Mouse (Mus musculus) liver, adult 2 months (tissue): ENCODE measurements around the gene Gm9732. TPM values are rescaled to one million over a fixed set of nuclear protein-coding genes. Genes with fewer than 3 reads are reported as not detected.
"Not testable (repeated sequence)": the region's sequence is repeated elsewhere in the genome, so short reads cannot be mapped to it uniquely, and the experiment has no call there.

ENCODE experiments used
- DNase-seq: peaks from one replicate; pipeline ENCODE4 v3.0.0-alpha.2; 2011; ENCODE audit warnings: low read depth, low spot score; ENCODE audit errors: extremely low read depth
- H3K27ac ChIP-seq: fragments of 200-500 bp; replicated peaks from 2 replicates; pipeline ENCODE4 v1.5.1; 2012; ENCODE audit warnings: low read depth, mild to moderate bottlenecking, control low read depth, inconsistent platforms, low read length; ENCODE audit not compliant: insufficient read depth
- H3K27me3 ChIP-seq: fragments of 200-500 bp; 2 replicates; pipeline ENCODE4 v1.6.1; 2012; ENCODE audit warnings: mild to moderate bottlenecking, moderate library complexity, low read length, inconsistent platforms; ENCODE audit not compliant: control insufficient read depth, insufficient read depth
- H3K36me3 ChIP-seq: fragments of 200-500 bp; 2 replicates; pipeline ENCODE4 v1.6.1; 2012; ENCODE audit warnings: low read length, inconsistent platforms; ENCODE audit not compliant: control insufficient read depth, insufficient read depth
- H3K4me1 ChIP-seq: fragments of 200-500 bp; 2 replicates; pipeline ENCODE4 v1.6.1; 2011; ENCODE audit warnings: low read length; ENCODE audit not compliant: control insufficient read depth, insufficient read depth
- H3K4me3 ChIP-seq: fragments of 200-500 bp; 2 replicates; pipeline ENCODE4 v1.5.1; 2011; ENCODE audit warnings: low read depth, mild to moderate bottlenecking, control low read depth, low read length, moderate library complexity; ENCODE audit not compliant: insufficient read depth
- H3K79me2 ChIP-seq: fragments of 200-500 bp; 2 replicates; pipeline ENCODE4 v1.6.1; 2012; ENCODE audit warnings: inconsistent platforms, mild to moderate bottlenecking, low read length, moderate library complexity; ENCODE audit not compliant: control insufficient read depth, insufficient read depth
- H3K9ac ChIP-seq: fragments of 200-500 bp; 2 replicates; pipeline ENCODE4 v1.6.1; 2012; ENCODE audit warnings: low read depth, mild to moderate bottlenecking, control low read depth, inconsistent platforms, low read length
- WGBS: fragments of 180-500 bp; shearing (Covaris S2); methylation state at CpG from one replicate; pipeline ENCODE4 v1.1.7; 2018; 5-methylcytosine and 5-hydroxymethylcytosine counted together
- polyA plus RNA-seq: library from polyadenylated mRNA; depleted of rRNA; stranded (reverse); fragments of >200 nt; gene quantifications from 2 replicates; pipeline ENCODE4 v1.2.3, GENCODE M21; 2012; rRNA removed
- total RNA-seq: library from RNA; depleted of rRNA; stranded (reverse); fragments of >200 nt; gene quantifications from 2 replicates; pipeline ENCODE4 v1.2.3, GENCODE M21; 2014; rRNA removed

The Gm9732 gene
- total and polyA plus RNA-seq, 2 experiments: not detected

DNA sequence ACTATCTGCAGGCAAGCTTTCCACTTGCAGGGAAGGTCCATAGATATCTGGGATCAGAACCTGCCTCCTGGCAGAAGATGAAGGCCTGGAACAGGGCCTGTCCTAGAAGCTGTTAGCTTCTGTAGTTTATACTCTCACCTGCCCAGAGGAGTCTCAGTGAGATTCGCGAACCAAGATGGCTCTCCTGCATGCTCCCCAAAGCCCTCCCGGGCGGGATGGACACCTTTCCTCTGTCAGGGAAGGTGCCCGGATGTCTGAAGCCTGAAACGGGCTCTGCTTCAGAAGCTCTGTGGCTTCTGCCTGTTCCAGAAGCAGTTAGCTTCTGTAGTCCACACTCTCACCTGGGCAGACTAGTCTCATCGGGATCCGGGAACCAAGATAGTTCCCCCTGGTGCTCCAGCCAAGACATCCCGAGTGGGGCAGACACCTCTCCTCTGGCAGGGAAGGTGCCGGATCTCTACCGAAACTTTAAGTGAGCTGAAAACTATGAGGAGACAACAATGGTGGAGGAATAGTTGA, 56.6 kb downstream of the Gm9732 start:
- DNase-seq, H3K79me2 ChIP-seq, H3K4me1 ChIP-seq, H3K36me3 ChIP-seq, H3K9ac ChIP-seq, H3K4me3 ChIP-seq, H3K27me3 ChIP-seq, H3K27ac ChIP-seq: not testable (repeated sequence)
- 89% methylated on average over 11 of the region's 11 CpGs for WGBS

DNA sequence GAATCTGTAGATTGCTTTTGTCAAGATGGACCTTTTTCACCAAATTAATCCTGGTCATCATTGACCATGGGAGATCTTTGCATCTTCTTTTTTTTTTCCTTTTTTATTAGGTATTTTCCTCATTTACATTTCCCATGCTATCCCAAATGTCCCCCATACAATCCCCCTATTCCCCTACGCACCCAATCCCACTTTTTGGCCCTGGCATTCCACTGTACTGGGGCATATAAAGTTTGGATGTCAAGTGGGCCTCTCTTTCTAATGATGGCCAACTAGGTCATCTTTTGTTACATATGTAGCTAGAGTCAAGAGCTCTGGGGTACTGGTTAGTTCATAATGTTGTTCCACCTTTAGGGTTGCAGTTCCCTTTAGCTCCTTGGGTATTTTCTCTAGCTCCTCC, 62.8 kb downstream of the Gm9732 start:
- not testable (repeated sequence) for H3K27ac ChIP-seq, H3K4me3 ChIP-seq, H3K79me2 ChIP-seq, H3K9ac ChIP-seq, H3K4me1 ChIP-seq, H3K36me3 ChIP-seq, DNase-seq, H3K27me3 ChIP-seq
- 42% methylated on average over 1 of the region's 1 CpGs for WGBS

DNA sequence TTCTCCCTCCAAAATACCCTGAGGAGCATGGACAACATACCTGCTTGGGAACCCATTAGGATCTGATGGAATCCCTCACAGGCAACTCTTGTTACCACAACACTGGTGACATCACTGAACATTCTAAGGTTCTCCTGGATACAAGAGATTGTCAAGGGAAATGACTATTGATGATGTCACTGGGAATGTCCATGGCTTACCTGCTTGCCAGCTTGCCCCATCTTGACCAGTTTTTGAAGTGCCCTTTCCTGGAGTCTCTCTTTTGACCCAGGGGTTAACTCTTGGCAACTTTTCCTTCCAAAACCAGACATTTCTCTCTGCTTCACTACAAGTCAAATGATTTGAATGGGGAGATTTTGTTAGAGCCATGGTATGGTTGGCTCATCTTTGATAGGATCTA, 72.9 kb downstream of the Gm9732 start, which contains the start of gene 1700001F09Rik:
Gene 1700001F09Rik (minus strand): TSS at position 101 of the 400 bp plus-strand sequence.
- H3K9ac ChIP-seq, H3K27me3 ChIP-seq, DNase-seq, H3K79me2 ChIP-seq, H3K36me3 ChIP-seq, H3K4me3 ChIP-seq, H3K4me1 ChIP-seq, H3K27ac ChIP-seq: not testable (repeated sequence)

DNA sequence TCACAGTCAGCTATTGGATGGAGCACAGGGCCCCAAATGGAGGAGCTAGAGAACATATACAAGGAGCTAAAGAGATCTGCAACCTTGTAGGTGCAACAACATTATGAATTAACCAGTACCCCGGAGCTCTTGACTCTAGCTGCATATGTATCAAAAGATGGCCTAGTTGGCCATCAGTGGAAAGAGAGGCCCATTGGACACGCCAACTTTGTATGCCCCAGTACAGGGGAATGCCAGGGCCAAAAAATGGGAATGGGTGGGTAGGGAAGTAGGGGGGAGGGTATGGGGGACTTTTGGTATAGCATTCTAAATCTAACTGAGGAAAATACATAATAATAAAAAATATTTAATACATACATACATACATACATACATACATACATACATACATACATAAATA, 78.1 kb downstream of the Gm9732 start:
- H3K4me1 ChIP-seq, H3K36me3 ChIP-seq, H3K4me3 ChIP-seq, H3K27ac ChIP-seq, H3K27me3 ChIP-seq, H3K79me2 ChIP-seq, H3K9ac ChIP-seq, DNase-seq: not testable (repeated sequence)
- whole genome bisulfite sequencing: 86% methylated on average over 2 of the region's 2 CpGs

Other genes starting within 250 kb of the Gm9732 start
- gene Gm8094, start 198.4 kb upstream of the Gm9732 start, total RNA-seq: not detected in 2 replicates
- not detected in 2 replicates for gene Gm8094, start 198.4 kb upstream of the Gm9732 start, polyA plus RNA-seq
- gene Gm8104, start 174.4 kb upstream of the Gm9732 start, total RNA-seq: not detected in 2 replicates
- gene Gm8104, start 174.4 kb upstream of the Gm9732 start, polyA plus RNA-seq: not detected in 2 replicates
- not detected in 2 replicates for gene Gm7233, start 95.2 kb upstream of the Gm9732 start, total RNA-seq
- gene Gm7233, start 95.2 kb upstream of the Gm9732 start, polyA plus RNA-seq: not detected in 2 replicates
- gene Gm8122, start 39.7 kb upstream of the Gm9732 start, total RNA-seq: not detected in 2 replicates
- gene Gm8122, start 39.7 kb upstream of the Gm9732 start, polyA plus RNA-seq: not detected in 2 replicates
- not detected in 2 replicates for gene Gm8126, start 16.4 kb upstream of the Gm9732 start, total RNA-seq
- gene Gm8126, start 16.4 kb upstream of the Gm9732 start, polyA plus RNA-seq: not detected in 2 replicates
- not detected in 2 replicates for gene Gm8127, start 18.8 kb downstream of the Gm9732 start, total RNA-seq
- not detected in 2 replicates for gene Gm8127, start 18.8 kb downstream of the Gm9732 start, polyA plus RNA-seq
- not detected in 2 replicates for gene 1700001F09Rik, start 72.8 kb downstream of the Gm9732 start, total RNA-seq
- not detected in 2 replicates for gene 1700001F09Rik, start 72.8 kb downstream of the Gm9732 start, polyA plus RNA-seq
- gene Gm8138, start 141.3 kb downstream of the Gm9732 start, total RNA-seq: not detected in 2 replicates
- gene Gm8138, start 141.3 kb downstream of the Gm9732 start, polyA plus RNA-seq: not detected in 2 replicates